Mouse (Mus musculus) heart, postnatal 10 days (tissue): ENCODE measurements around the gene Nlrc4. TPM values are rescaled to one million over a fixed set of nuclear protein-coding genes. Genes with fewer than 3 reads are reported as not detected.
A peak's percentile ranks its signal among the peaks of the same experiment; 100 is the strongest.

Experiments used
- DNase-seq, 2 experiments: peaks; one replicate each; pipeline ENCODE4 v3.0.0; 2021
- intact Hi-C: fragments of 180-260 bp; cut with DNase I; formaldehyde crosslinking; loops from one replicate; pipeline ENCODE4 v1.15.1; 2025
- total RNA-seq, 2 experiments: library from RNA; stranded (reverse); gene quantifications; 2 replicates each; pipeline ENCODE4 v1.2.3; 2021

Gene Nlrc4
- total RNA-seq, 2 experiments from 2014 or later = 0.30 to 0.31 TPM

DNA sequence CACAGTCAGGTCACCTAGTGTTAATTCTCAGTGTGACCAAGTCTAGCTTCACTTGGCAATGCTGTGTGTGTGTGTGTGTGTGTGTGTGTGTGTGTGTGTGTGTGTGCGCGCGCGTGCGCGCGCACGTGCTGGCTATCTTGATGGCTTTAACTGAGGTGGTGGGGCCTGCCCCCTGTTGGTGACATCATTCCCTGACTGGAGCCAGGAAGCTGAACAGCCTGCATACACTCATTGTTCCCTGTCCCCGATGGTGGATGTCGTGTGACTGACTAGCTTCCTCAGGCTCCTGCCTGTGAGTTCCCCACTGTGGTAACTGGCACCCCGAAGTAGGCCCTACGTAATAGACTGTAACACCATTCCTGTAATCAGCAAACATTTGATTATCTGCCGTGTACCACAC, 27.5 kb downstream of the Nlrc4 start:
- intact Hi-C loops = no loop called here
- no peak for DNase-seq

DNA sequence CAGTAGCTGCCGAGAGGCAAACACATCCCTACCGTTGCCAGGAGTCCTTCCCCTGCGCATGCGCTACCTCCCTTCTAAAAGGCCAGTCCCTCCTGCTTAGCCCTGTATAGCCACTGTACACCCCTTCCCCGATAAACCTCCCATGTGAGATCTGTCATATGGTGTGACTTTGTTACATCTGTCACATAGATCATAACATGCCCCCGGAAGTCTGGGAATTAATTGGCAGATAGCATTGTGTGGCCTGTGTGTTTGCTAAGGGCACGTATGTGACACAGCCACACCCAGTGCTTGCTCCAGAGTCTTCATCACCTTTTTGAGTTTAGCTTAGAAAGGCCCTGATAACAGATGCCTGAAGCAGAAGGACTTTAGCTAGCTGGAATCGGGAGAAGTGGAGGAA, 28.9 kb downstream of the Nlrc4 start:
- DNase-seq = no peak
- intact Hi-C loops = no loop called here

DNA sequence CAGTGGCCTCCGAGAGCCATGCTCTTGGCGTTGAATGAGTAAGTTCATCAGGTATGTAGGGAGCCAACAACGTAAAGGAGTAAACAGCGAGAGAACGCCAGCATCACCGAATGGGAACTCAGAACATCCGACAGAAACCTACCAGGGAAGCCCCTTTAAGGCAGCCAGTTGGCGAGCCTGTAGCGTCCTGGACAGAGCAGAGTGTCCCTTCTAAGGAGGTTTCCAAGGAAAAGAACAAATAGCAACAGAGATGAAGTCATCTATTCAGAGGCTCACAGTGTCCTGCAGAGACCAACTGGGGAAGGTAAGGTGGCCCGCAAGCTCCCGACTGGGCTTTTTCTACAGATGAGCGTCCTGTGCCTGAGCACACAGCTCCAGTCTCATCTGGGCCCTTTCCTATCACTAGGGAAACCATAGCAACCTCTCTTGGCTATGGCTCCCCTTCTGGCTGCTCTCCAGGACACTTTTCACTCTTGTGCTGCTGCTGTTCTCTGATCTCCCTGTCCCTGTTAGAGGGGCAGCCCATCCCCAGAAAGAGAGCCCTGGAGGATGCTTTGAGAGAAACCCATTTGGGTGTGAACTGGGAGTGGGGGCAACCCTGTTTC, 34.4 kb downstream of the Nlrc4 start:
- intact Hi-C loops = no loop called here
- DNase-seq = peak; percentile 41 to 46

DNA sequence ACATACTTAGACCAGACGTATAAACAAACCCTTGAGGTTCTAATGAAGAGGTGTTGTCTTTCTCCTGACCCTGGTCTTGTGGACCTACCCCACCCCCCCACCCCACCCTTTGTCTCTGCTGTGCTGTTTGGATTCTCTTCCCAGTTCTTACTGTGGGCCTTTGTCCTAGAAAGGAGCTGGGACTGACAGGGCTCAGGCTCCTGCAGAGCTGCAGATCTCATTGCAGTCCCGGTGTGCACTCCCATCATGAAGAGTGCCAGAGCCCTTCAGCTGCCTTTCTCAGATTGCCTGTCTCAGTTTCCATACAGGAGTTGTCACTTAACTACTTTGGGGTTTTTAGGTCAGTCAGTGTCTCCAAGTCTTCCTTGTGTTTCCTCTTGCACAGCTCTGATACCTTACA, 38.3 kb downstream of the Nlrc4 start:
- intact Hi-C loops = no loop called here

DNA sequence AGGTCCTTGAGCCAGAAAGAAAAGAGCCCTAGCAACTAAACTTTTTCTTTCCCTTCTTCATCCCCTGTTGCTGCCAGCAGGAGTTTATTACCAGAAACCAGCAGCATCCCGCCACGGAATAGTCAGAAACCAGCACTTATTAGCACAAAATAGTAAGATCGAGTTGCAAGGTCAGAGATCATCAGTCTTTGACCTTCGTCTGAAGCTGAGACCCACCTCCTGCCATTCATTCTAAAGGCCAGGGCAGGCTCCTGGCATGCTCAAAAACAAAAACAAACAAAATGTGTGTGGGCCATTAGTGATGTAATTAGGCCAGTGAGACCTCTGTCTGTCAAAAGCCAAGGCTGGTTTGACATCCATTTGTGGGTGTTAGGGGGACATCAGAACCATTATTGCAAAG, 40.8 kb downstream of the Nlrc4 start:
- intact Hi-C loops = no loop called here

More for the DNA sequence above, 38.3 kb downstream of the Nlrc4 start:
- DNase-seq = no peak

DNA sequence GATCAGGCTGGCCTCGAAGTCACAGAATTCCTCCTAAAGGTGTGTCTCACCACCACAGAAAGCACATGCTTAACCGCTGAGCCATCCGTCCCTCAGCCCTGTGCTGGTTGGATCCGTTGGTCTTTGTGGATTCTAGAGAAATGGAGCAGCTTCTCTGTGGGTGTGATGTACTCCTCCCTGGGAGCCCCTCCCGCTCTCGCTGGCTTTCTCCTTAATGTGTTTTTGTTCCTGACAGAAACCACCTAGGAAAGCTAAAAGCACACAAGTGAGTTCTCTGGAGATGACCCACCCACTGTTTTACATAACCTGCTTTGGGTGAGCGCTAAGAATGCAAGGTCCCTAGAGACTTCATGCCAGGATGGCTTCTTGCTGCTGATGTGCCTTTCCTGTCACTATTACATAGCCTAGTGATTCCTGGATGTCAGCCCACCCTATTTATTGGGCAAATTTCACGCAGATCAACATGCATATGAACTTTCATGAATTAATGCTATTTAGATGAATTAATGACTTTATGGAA, 42.0 kb downstream of the Nlrc4 start:
- DNase-seq = no peak

More for the DNA sequence above, 40.8 kb downstream of the Nlrc4 start:
- no peak for DNase-seq

DNA sequence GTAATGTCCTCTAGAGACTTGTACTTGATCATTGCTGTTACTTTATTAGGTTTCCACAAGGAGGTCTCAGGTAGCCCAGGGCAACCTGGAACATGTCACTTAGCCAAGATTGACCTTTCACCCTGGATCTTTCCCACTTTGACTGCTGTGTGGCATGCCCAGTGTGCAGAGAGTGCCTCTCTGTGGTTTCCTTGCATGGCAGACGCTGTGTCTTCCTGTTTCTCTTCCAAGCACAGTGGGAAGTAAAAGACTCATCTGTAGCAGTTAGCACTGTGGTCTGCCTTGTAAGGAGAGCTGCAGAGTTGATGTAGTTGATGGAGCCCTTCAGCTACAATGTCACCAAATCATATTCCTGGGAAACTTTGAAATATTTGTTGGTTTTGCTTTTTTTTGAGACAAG, 44.3 kb downstream of the Nlrc4 start:
- intact Hi-C loops = no loop called here
- no peak for DNase-seq

More for the DNA sequence above, 42.0 kb downstream of the Nlrc4 start:
- intact Hi-C loops = no loop called here

DNA sequence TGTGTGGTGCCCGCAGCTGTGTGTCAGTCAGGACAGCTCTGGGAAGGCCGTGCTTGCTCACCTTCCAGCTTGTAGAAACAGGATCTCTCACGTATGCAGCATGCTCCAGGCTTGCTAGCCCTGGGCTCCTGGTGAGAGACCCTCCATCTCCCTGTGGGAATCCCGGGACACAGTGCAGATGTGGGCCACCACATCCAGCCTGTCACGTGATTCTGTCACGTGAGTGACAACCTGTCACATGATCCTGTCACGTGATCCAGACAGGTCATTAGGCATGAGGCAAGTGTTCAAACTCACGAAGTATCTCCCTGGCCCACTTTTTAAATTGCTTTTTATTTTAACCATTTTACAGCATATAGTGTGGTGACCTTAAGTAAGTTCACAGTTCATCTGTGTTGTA, 45.6 kb downstream of the Nlrc4 start:
- no peak for DNase-seq
- intact Hi-C loops = no loop called here

DNA sequence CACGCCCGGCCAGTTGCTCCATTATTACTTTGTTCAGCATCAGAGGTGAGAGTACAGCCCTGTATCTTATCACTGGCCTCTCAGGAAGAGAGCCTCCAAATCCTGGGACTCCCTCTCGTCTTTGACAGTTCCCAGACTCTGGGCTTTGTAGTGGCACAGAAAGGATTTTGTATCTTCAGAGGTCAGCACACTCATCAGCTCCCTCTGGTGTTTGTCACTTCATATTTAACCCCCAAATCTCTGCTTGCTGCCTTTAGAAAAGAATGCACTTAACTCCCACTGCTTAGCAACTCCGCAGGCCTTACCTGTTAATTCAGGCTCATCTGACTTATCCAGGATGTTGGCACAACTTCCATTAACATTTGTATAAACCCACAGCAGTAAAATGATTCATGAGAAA, 49.2 kb downstream of the Nlrc4 start:
- DNase-seq = no peak
- intact Hi-C loops = loop anchor here (2.0 kb wide), 1 partner anchor 77 kb away; no protein-coding TSS in a partner anchor

DNA sequence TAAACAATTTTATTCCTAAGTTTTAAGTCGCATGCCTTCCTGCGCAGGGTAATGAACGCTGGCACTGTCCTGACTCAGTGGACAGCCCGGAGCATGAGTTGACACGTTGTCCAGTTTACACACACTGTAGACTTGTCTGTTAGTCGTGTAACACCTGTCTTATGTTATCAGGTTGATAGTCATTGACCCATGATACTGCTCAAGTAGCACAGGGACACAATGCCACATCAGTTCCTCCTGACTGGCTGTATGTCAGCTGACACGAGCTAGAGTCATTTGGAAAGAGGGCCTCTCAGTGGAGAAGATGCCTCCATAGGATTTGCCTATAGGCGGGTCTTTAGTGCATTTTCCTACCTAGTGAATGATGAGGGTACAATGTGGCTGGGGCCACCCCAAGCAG, 52.5 kb downstream of the Nlrc4 start:
- intact Hi-C loops = no loop called here
- no peak for DNase-seq

DNA sequence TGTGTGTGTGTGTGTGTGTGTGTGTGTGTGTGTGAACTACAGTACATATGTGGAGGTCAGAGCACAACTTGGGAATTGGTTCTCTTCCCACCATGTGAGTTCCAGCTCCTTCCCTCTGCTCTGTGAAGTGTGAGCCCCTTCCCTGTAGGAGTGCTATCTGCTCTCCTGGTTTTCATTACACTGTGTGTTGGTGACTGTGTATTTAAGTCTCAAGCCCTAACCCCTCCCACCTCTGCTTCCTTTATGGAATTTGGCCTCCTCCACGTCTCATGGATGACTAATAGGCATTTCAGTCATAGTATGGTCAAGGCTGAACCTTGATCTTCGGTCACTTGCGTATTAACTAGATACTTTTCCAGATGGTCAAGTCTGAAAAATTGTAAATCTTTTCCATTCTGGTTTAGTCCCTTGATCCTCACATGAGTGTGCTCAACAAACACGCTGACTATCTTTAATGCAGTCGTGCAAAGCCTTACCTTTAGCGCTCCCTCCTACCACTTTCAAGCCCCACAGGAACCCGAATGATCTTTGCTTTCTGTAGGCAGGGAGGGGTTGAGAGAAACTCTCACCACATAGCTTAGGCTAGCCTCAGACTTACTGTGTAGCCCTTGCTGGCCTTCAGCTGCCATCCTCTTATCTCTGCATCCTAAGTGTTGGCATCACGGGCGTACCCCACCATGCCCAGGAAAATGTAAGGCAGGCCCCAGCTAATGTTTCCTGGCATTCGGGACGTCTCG, 56.3 kb downstream of the Nlrc4 start:
- no peak for DNase-seq
- intact Hi-C loops = no loop called here

DNA sequence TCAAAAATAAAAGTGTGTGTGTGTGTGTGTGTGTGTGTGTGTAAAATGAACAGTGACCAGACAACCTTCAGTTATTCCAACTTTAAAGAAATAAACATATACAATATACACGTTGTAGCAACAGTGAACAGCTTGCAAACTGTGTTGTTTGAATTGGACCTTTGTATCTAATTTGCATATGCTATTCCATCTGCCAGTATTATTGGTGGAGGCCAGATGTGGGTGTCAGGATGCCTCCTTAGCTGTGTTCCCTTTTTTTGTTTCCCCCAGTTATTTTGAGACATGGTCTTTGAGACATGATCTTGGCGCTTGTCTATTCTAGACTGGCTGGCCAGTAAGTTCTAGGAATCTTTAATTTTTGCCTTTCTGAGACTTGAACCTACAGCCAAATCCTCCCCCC, 61.8 kb downstream of the Nlrc4 start:
- intact Hi-C loops = loop anchor here (10.0 kb wide), 1 partner anchor 372 kb away; no protein-coding TSS in a partner anchor
- DNase-seq = no peak

DNA sequence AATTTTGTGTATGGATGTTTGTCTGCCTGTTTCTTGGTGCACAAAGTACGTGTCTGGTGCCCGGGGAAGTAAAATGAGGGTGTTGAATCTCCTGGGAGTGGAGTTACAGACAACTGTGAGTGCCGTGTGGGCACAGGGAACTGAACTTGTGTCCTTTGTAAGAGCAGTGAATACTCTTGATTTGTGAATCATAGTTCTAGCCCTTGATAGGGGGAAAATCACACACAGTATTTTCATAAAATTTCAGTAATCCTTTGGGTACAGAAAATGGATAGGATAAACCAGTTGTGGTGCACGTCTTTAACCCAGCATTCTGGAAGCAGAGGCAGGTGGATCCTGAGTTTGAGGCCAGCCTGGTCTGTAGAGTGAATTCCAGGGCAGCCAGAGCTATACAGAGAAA, 62.2 kb downstream of the Nlrc4 start:
- intact Hi-C loops = loop anchor here (10.0 kb wide), 1 partner anchor 372 kb away; no protein-coding TSS in a partner anchor
- no peak for DNase-seq

DNA sequence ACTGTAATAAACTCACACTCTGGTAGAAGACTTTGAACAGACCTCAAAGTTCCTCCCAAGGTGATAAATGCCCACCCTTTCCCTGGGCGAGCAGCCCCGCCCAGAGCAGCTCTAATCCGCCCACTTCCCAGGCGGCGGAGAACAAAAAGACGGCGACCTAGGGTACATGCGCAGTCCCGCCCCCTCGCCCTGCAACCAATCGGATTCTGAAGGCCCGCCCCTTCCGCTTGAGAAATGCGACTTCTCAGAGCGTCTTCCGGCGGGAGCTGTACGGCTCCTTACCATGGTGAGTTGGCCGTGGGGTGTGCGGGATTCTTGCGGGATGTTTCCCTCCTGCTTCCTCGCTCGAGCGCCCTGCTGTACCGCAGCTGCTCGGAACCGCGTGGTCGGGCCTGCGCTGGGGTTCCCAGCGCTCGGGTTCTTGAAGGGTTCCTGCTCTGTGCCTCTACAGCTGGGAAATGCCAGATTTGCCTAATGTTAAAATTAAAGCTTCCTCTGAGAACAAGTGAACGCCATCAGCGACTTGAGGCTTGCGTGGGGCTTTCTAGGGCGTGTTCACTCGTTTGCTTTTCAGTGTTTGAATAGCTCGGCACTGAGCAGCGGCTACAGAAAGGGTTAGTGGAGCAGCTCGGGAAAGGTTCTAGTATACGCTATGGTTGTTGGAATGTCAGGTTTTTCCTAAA, 63.4 kb downstream of the Nlrc4 start, which contains the start of gene Slc30a6:
Slc30a6 (plus strand) TSS at position 226 of the 683 bp plus-strand sequence.
- DNase-seq = peak; percentile 97 to 98
- intact Hi-C loops = loop anchor here (10.0 kb wide), 1 partner anchor 371 kb away; no protein-coding TSS in a partner anchor

DNA sequence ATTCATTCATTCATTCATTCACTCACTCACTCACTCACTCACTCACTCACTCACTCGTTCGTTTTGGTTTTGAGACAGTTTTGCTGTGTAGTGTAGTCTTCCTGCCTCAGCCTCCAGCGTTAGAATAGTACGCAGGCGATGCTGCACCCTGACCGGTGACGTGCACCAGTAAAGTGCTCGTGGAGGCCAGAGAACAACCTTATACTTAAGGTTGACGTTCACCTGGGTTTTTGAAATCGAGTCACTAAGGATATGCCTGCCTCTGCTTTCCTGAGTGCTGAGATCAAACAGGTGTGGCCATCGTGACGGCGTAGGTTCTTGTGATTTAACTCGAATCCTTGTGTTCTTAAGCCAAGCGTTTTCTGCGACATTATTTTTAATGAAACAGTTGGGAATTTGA, 64.1 kb downstream of the Nlrc4 start:
- DNase-seq = peak in 1 of 2 experiments; percentile 9
- intact Hi-C loops = loop anchor here (5.0 to 10.0 kb wide), 2 partner anchors 78 to 370 kb away; no protein-coding TSS in a partner anchor

DNA sequence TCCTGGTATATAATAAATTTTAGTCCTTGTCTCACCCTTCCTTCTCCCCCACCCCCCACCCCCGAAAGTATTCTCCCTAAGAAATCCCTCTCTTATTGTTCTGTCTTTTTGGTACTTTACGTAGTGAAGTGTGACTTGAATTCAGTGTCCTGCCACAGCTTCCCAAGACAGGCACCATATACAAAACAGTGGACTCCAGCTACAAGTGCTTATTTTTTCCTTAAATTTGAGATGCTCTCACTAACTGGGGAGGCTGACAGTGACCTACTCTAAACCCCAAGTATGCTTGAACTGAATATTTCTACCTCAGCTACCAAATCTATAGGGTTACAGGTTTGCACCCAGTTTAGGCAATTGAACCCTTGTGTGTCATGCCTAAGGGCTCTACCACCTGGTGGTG, 64.6 kb downstream of the Nlrc4 start:
- no peak for DNase-seq
- intact Hi-C loops = loop anchor here (5.0 to 10.0 kb wide), 2 partner anchors 77 to 370 kb away; no protein-coding TSS in a partner anchor

DNA sequence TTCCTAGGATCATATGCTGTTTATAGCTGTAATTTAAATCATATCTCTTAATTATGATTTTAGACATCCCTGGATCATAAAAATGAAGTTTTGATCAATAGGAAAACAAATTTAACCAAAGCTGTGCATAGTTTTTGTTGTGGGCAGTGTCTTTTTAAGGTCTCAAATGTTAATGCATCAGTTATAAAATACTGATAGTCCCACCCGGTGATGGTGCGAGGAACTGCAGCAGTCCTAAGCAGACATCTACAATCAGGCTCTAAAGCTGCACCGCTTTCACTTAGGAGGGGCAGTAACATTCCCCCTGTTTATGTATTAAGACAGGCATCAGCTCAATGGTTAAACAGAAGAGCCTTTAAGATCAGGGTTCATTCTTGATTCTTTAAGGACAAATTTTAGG, 69.1 kb downstream of the Nlrc4 start:
- intact Hi-C loops = loop anchor here (5.0 to 10.0 kb wide), 2 partner anchors 73 to 365 kb away; no protein-coding TSS in a partner anchor
- DNase-seq = peak in 1 of 2 experiments; percentile 9

DNA sequence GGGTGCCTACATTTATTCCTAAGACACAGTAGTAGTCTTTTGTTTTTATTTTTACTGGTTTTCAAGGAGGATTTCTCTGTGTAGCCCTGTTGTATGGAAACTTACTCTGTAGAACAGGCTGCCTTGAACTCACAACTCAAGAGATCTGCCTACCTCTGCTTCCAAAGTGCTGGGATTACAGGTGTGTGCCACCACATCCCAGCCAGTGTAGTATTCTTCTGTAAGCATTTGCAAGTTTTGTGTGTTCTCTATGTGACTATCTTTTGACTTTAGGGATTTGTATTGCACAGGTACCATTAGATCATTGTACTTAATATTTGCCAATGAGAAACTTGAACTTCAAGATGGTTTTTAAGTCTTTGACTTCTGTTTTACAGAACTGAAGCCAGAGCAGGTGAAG, 72.3 kb downstream of the Nlrc4 start:
- DNase-seq = no peak
- intact Hi-C loops = no loop called here

DNA sequence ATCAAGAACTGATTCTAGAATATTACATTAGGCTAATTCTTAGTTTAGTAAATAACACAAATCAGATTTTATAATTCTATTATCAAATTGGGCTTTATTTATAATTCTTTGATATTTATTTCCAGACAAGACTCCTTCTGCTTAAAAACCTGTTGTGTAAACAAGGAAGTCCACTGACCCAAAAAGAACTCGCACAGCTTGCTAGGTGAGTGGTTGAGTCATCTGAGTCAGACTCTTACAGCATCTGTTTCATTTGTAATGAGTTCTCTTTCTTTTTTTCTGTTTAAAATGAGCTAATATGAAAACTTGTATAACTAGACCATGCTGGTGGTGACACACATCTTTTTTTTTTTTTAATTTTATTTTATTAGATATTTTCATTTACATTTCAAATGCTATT, 82.0 kb downstream of the Nlrc4 start:
- intact Hi-C loops = no loop called here
- no peak for DNase-seq
